Mouse (Mus musculus) small intestine, adult 2 months (tissue): ENCODE data around the gene Ttc29.

Experiments used
- CTCF ChIP-seq: fragments of 200-500 bp; IDR thresholded peaks from 2 replicates; pipeline ENCODE4 v1.5.1; 2012; ENCODE audit warnings: low read depth, mild to moderate bottlenecking, control low read depth, inconsistent platforms, low read length, moderate library complexity, mixed read lengths; ENCODE audit not compliant: insufficient replicate concordance, insufficient read length; ENCODE audit errors: extremely low read depth
- POLR2A ChIP-seq: fragments of 200-500 bp; IDR thresholded peaks from 2 replicates; pipeline ENCODE4 v1.6.1; 2012; ENCODE audit warnings: low read depth, mild to moderate bottlenecking, control low read depth, inconsistent platforms, low read length, moderate library complexity

DNA sequence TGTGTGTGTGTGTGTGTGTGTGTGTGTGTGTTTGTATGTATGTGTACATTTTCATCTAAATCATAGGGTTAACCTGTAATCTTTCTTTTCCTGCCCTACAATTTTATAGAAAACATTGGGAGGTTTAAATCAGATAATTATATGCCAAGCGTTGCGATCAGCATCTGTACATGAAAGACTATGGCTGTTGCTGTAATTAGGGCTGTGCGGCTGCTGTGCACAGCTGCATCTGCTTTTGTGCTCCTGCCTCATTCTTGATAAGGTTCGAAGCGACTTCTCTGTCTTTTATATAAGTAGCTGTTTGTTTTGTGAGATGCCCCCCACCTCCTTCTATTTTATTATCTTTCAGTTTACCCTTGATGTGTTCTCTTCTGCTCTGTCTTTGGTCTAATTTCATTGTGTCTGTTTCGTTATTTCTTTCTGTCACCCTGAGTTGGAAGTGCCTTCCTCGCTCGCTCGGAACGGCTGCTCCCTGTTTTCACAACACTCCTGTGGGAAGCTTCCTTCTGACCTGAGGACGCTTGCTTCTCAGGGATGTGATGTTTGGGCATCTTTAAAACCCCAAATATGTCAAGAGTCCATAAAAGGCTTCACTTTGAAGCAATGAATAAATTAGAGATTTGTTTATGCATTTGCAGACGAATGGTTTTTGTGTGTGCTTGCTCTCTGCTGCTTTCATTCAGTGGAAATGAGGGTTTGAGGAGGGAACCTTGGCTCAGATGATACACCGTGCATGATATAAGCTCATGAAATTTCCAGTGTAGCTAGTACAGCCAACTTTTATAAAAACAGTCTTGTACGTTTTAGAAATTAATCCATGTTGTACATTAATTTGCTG lies 20.0 kb downstream of the Ttc29 start:
- TF ChIP-seq POLR2A (no peak), CTCF (no peak)
